Mouse (Mus musculus): ENCODE measurements at regions not wholly inside any gene's neighbourhood (a gene's known extent, or its start where the extent isn't known, plus 50 kb on each side); places are given as distances from the start of the nearest gene placed in this dataset.

- H3K9ac ChIP-seq = no peak overlapping the region
- H3K9me3 ChIP-seq = peaks cover 6% of the 10 kb centered on the region; the same call in 1 of the 2 replicates
- H3K27ac ChIP-seq (replicated peaks) = no peak overlapping the region
- ATAC-seq (ENCODE audit: extremely low read depth, insufficient number of reproducible peaks, low FRiP score, low TSS enrichment) = no peak
- 22% methylated on average over 6 of the region's 6 CpGs for WGBS
- H3K36me3 ChIP-seq = no peaks in the 10 kb centered on the region
- H3K27me3 ChIP-seq (replicated peaks) = no peaks in the 10 kb centered on the region
- no peak overlapping the region for H3K4me2 ChIP-seq
- no peak overlapping the region for H3K4me3 ChIP-seq
- peaks cover 3% of the 10 kb centered on the region; the same call in 1 of the 2 replicates for H3K4me1 ChIP-seq
These were observed 156.8 kb upstream of the Tom1l1 start for GRCm38 (mm10) chr11:90844925-90845319.

- WGBS = 72% methylated on average over 15 of the region's 15 CpGs
- peaks cover 6% of the 10 kb centered on the region; the same call in 1 of the 2 replicates for H3K9me3 ChIP-seq
- H3K9ac ChIP-seq = no peak overlapping the region
- H3K27ac ChIP-seq (replicated peaks) = no peak overlapping the region
- H3K4me1 ChIP-seq = peaks cover 3% of the 10 kb centered on the region; the same call in 1 of the 2 replicates
- no peaks in the 10 kb centered on the region for H3K36me3 ChIP-seq
- no peaks in the 10 kb centered on the region for H3K27me3 ChIP-seq (replicated peaks)
- no peak overlapping the region for H3K4me3 ChIP-seq
- no peak overlapping the region for H3K4me2 ChIP-seq
- ATAC-seq (ENCODE audit: extremely low read depth, insufficient number of reproducible peaks, low FRiP score, low TSS enrichment) = no peak
These were observed 156.2 kb upstream of the Tom1l1 start for GRCm38 (mm10) chr11:90844266-90844924.

GRCm38 (mm10) chr11:90838161-90838560 lies 150.0 kb upstream of the Tom1l1 start:
- H3K4me1 ChIP-seq = no peaks in the 10 kb centered on the region
- 67% methylated on average over 1 of the region's 1 CpGs for WGBS
- no peak overlapping the region for H3K4me2 ChIP-seq
- no peaks in the 10 kb centered on the region for H3K27me3 ChIP-seq (replicated peaks)
- H3K9me3 ChIP-seq = peaks cover 4% of the 10 kb centered on the region; the same call in 1 of the 2 replicates
- no peak for ATAC-seq (ENCODE audit: extremely low read depth, insufficient number of reproducible peaks, low FRiP score, low TSS enrichment)
- H3K4me3 ChIP-seq = no peak overlapping the region
- no peak overlapping the region for H3K9ac ChIP-seq
- no peaks in the 10 kb centered on the region for H3K36me3 ChIP-seq
- no peak overlapping the region for H3K27ac ChIP-seq (replicated peaks)

GRCm38 (mm10) chr11:90824761-90825160 lies 136.6 kb upstream of the Tom1l1 start:
- WGBS = 76% methylated on average over 5 of the region's 5 CpGs
- Histone ChIP-seq H3K27ac (replicated peaks) (no peak overlapping the region), H3K27me3 (replicated peaks) (no peaks in the 10 kb centered on the region), H3K9ac (no peak overlapping the region), H3K36me3 (no peaks in the 10 kb centered on the region), H3K4me2 (no peak overlapping the region), H3K9me3 (no peaks in the 10 kb centered on the region), H3K4me1 (no peaks in the 10 kb centered on the region), H3K4me3 (no peak overlapping the region)
- no peak for ATAC-seq (ENCODE audit: extremely low read depth, insufficient number of reproducible peaks, low FRiP score, low TSS enrichment)

GRCm38 (mm10) chr11:90816727-90817126 lies 128.6 kb upstream of the Tom1l1 start:
- ATAC-seq (ENCODE audit: extremely low read depth, insufficient number of reproducible peaks, low FRiP score, low TSS enrichment) = no peak
- H3K36me3 ChIP-seq = no peaks in the 10 kb centered on the region
- H3K27me3 ChIP-seq (replicated peaks) = no peaks in the 10 kb centered on the region
- H3K4me3 ChIP-seq = no peak overlapping the region
- no peaks in the 10 kb centered on the region for H3K9me3 ChIP-seq
- 58% methylated on average over 2 of the region's 2 CpGs for WGBS
- no peaks in the 10 kb centered on the region for H3K4me1 ChIP-seq
- H3K27ac ChIP-seq (replicated peaks) = no peak overlapping the region
- no peak overlapping the region for H3K9ac ChIP-seq
- H3K4me2 ChIP-seq = no peak overlapping the region

GRCm38 (mm10) chr11:90814471-90814870 lies 126.3 kb upstream of the Tom1l1 start:
- H3K9me3 ChIP-seq = no peaks in the 10 kb centered on the region
- no peaks in the 10 kb centered on the region for H3K36me3 ChIP-seq
- H3K4me3 ChIP-seq = no peak overlapping the region
- WGBS = 70% methylated on average over 5 of the region's 5 CpGs
- H3K27ac ChIP-seq (replicated peaks) = no peak overlapping the region
- no peak overlapping the region for H3K9ac ChIP-seq
- H3K4me1 ChIP-seq = no peaks in the 10 kb centered on the region
- no peak for ATAC-seq (ENCODE audit: extremely low read depth, insufficient number of reproducible peaks, low FRiP score, low TSS enrichment)
- H3K27me3 ChIP-seq (replicated peaks) = no peaks in the 10 kb centered on the region
- H3K4me2 ChIP-seq = no peak overlapping the region

- no peak overlapping the region for H3K9ac ChIP-seq
- H3K27ac ChIP-seq (replicated peaks) = no peak overlapping the region
- no peaks in the 10 kb centered on the region for H3K36me3 ChIP-seq
- H3K4me2 ChIP-seq = no peak overlapping the region
- no peak for ATAC-seq (ENCODE audit: extremely low read depth, insufficient number of reproducible peaks, low FRiP score, low TSS enrichment)
- no peaks in the 10 kb centered on the region for H3K4me1 ChIP-seq
- H3K9me3 ChIP-seq = no peaks in the 10 kb centered on the region
- H3K27me3 ChIP-seq (replicated peaks) = no peaks in the 10 kb centered on the region
- no peak overlapping the region for H3K4me3 ChIP-seq
- WGBS = 71% methylated on average over 2 of the region's 2 CpGs
These were observed 124.8 kb upstream of the Tom1l1 start for GRCm38 (mm10) chr11:90812971-90813370.

GRCm38 (mm10) chr11:90812530-90812929 lies 124.4 kb upstream of the Tom1l1 start:
- no peak overlapping the region for H3K27ac ChIP-seq (replicated peaks)
- no peaks in the 10 kb centered on the region for H3K27me3 ChIP-seq (replicated peaks)
- no peaks in the 10 kb centered on the region for H3K36me3 ChIP-seq
- ATAC-seq (ENCODE audit: extremely low read depth, insufficient number of reproducible peaks, low FRiP score, low TSS enrichment) = no peak
- H3K4me3 ChIP-seq = no peak overlapping the region
- H3K4me1 ChIP-seq = no peaks in the 10 kb centered on the region
- 71% methylated on average over 4 of the region's 4 CpGs for WGBS
- H3K9me3 ChIP-seq = no peaks in the 10 kb centered on the region
- H3K4me2 ChIP-seq = no peak overlapping the region
- H3K9ac ChIP-seq = no peak overlapping the region

- no peak overlapping the region for H3K9ac ChIP-seq
- ATAC-seq (ENCODE audit: extremely low read depth, insufficient number of reproducible peaks, low FRiP score, low TSS enrichment) = no peak
- no peak overlapping the region for H3K4me3 ChIP-seq
- H3K4me1 ChIP-seq = no peaks in the 10 kb centered on the region
- H3K4me2 ChIP-seq = no peak overlapping the region
- no peaks in the 10 kb centered on the region for H3K36me3 ChIP-seq
- no peak overlapping the region for H3K27ac ChIP-seq (replicated peaks)
- H3K9me3 ChIP-seq = no peaks in the 10 kb centered on the region
- no peaks in the 10 kb centered on the region for H3K27me3 ChIP-seq (replicated peaks)
- 70% methylated on average over 1 of the region's 1 CpGs for WGBS
These were observed 120.3 kb upstream of the Tom1l1 start for GRCm38 (mm10) chr11:90808443-90808842.

- WGBS = 83% methylated on average over 5 of the region's 5 CpGs
- H3K9me3 ChIP-seq = no peaks in the 10 kb centered on the region
- H3K36me3 ChIP-seq = no peaks in the 10 kb centered on the region
- no peak overlapping the region for H3K4me2 ChIP-seq
- H3K4me3 ChIP-seq = no peak overlapping the region
- no peak for ATAC-seq (ENCODE audit: extremely low read depth, insufficient number of reproducible peaks, low FRiP score, low TSS enrichment)
- H3K27me3 ChIP-seq (replicated peaks) = no peaks in the 10 kb centered on the region
- H3K9ac ChIP-seq = no peak overlapping the region
- no peaks in the 10 kb centered on the region for H3K4me1 ChIP-seq
- H3K27ac ChIP-seq (replicated peaks) = no peak overlapping the region
These were observed 119.2 kb upstream of the Tom1l1 start for GRCm38 (mm10) chr11:90807343-90807742.

- H3K9ac ChIP-seq = no peak overlapping the region
- WGBS = 72% methylated on average over 7 of the region's 7 CpGs
- H3K4me3 ChIP-seq = no peak overlapping the region
- H3K27me3 ChIP-seq (replicated peaks) = no peaks in the 10 kb centered on the region
- no peak overlapping the region for H3K27ac ChIP-seq (replicated peaks)
- no peaks in the 10 kb centered on the region for H3K4me1 ChIP-seq
- H3K36me3 ChIP-seq = no peaks in the 10 kb centered on the region
- no peak overlapping the region for H3K4me2 ChIP-seq
- no peak for ATAC-seq (ENCODE audit: extremely low read depth, insufficient number of reproducible peaks, low FRiP score, low TSS enrichment)
- H3K9me3 ChIP-seq = no peaks in the 10 kb centered on the region
These were observed 114.6 kb upstream of the Tom1l1 start for GRCm38 (mm10) chr11:90802569-90803363.

GRCm38 (mm10) chr11:90797577-90797976 lies 109.4 kb upstream of the Tom1l1 start:
- Histone ChIP-seq H3K9me3 (no peaks in the 10 kb centered on the region), H3K27me3 (replicated peaks) (no peaks in the 10 kb centered on the region), H3K27ac (replicated peaks) (no peak overlapping the region), H3K4me1 (no peaks in the 10 kb centered on the region), H3K4me3 (no peak overlapping the region), H3K9ac (no peak overlapping the region), H3K4me2 (no peak overlapping the region), H3K36me3 (no peaks in the 10 kb centered on the region)
- 72% methylated on average over 2 of the region's 2 CpGs for whole genome bisulfite sequencing
- ATAC-seq (ENCODE audit: extremely low read depth, insufficient number of reproducible peaks, low FRiP score, low TSS enrichment) = no peak

Measured in heart, embryonic 13.5 days (tissue).